Mouse (Mus musculus) lung, postnatal 0 days (tissue): ENCODE measurements around the gene Adam22.

Experiments used
- CTCF ChIP-seq: IDR thresholded peaks from 2 replicates; pipeline ENCODE4 v1.5.1; 2016; ENCODE audit warnings: antibody characterized with exemption, mild to moderate bottlenecking
- EP300 ChIP-seq: IDR thresholded peaks from 2 replicates; pipeline ENCODE4 v1.6.1; 2016; ENCODE audit warnings: antibody characterized with exemption, mild to moderate bottlenecking, control low read depth

DNA sequence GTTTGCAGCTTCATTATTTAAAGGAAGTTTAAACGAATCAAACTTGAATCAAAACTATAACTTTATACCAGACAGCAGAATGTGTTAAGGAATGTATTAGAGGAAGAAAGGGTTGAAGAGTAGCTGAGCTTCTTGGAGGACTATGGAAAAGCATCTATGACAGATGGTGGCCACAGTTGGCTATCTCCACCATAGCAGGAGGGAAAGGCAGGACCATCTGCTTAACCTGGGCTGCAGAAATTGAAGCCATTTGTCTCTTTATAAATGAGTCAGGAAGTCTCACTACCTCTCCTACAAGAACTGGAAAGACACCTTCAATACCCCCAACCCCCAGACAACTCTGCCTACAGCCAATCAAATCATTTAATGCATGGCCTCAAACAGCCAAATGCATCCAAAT is 272.3 kb downstream of the Adam22 start:
- TF ChIP-seq CTCF (no peak), EP300 (no peak)
